Mouse (Mus musculus): Measurements from ENCODE around the gene Lamtor3. TPM values are rescaled to one million over a fixed set of nuclear protein-coding genes. Genes with fewer than 3 reads are reported as not detected.

Gene Lamtor3
- polyA plus RNA-seq, 1 experiment, result 25.2 TPM

DNA sequence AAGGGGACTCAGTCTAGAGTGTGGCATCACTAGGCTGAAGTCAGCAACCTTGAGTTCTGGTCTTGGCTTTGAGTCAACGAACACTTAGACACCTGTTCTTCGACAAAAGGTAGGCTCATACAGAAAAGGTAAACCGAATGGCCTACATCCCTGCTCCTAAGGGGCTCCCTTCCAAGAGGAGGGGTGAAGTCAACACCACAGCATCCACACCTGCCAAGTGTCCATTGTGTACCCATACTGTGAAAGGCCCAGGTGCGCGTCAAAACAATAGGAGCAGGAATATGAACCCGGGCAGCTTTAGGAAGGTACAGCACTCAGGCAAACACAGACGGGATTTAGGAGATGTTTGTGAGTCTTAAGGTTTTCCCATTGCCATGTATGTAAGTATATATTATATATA, 54.7 kb downstream of the Lamtor3 start:
- H3K4me1 ChIP-seq, result peaks cover 93% of the 10 kb centered on the region
- peak overlapping the region; percentile 91 for H3K4me3 ChIP-seq (replicated peaks)
- H3K27me3 ChIP-seq (replicated peaks), result no peaks in the 10 kb centered on the region
- no peak for TF ChIP-seq GATA1 (IDR thresholded peaks at IDR 0.05; ENCODE audit: borderline replicate concordance, low read length)
- TF ChIP-seq FLI1 (IDR thresholded peaks at IDR 0.05; ENCODE audit: low read length), result no peak
- H3K9me3 ChIP-seq, result no peaks in the 10 kb centered on the region
- H3K36me3 ChIP-seq (replicated peaks; ENCODE audit: low read length), result peaks cover 92% of the 10 kb centered on the region

- H3K27me3 ChIP-seq (replicated peaks), result no peaks in the 10 kb centered on the region
- H3K4me3 ChIP-seq (replicated peaks), result peak overlapping the region; percentile 91
- H3K36me3 ChIP-seq (replicated peaks; ENCODE audit: low read length), result peaks cover 96% of the 10 kb centered on the region
- peaks cover 83% of the 10 kb centered on the region for H3K4me1 ChIP-seq
- no peaks in the 10 kb centered on the region for H3K9me3 ChIP-seq
- TF ChIP-seq FLI1 (IDR thresholded peaks at IDR 0.05; ENCODE audit: low read length) (no peak), GATA1 (IDR thresholded peaks at IDR 0.05; ENCODE audit: borderline replicate concordance, low read length) (no peak)
These were observed 56.0 kb downstream of the Lamtor3 start for GRCm38 (mm10) chr3:137974306-137974705.

DNA sequence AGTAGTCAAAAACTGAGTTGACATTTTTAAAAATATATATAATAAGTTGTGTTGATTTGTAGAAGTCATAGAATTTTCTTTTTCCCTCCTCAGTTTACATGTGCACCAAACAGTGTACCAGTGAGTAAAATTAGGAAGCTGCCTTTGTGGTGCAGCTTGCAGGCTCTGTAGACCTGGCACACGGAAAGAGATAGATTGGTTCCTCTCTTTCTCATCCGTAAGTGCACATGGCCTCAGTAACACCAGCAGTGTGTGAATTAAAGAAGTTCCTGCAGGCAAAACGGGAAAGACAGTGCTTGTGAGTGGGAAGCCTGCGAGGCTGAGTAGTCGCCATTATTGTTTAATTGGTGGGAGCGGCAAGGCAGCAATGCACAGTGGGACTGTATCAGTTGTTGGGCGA, 57.1 kb downstream of the Lamtor3 start:
- Histone ChIP-seq H3K27me3 (replicated peaks) (no peaks in the 10 kb centered on the region), H3K4me3 (replicated peaks) (peak overlapping the region; percentile 91), H3K9me3 (no peaks in the 10 kb centered on the region), H3K4me1 (peaks cover 73% of the 10 kb centered on the region), H3K36me3 (replicated peaks; ENCODE audit: low read length) (peaks cover 98% of the 10 kb centered on the region)
- no peak for TF ChIP-seq FLI1 (IDR thresholded peaks at IDR 0.05; ENCODE audit: low read length)
- TF ChIP-seq GATA1 (IDR thresholded peaks at IDR 0.05; ENCODE audit: borderline replicate concordance, low read length), result no peak

DNA sequence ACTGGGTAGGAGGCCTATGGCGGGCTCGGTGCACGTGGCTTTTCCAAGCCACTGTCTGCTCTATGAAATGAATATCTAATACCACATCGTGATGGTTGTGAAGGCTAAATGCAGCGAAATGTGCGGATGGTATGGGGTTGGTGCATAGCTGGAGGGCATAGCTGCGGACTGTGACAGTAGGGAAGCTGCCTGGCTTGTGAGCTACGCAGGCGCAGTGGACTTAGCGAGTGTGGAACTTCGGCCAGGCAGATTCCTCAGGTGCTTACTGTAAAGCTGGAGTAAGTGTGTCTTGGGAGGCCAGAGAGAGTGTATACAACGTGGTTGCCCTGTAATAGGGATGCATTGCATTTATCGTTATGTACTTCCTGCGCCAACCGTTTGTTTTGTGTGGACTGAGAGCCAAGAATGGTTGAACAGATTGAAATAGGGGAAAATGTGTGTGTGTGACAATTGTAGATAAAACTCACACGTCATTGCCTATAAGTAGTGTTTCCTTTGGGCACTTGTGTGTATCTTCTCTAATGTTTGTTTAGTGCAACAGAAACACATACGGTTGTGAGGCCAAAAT, 57.6 kb downstream of the Lamtor3 start:
- Histone ChIP-seq H3K36me3 (replicated peaks; ENCODE audit: low read length) (peaks cover 95% of the 10 kb centered on the region), H3K9me3 (no peaks in the 10 kb centered on the region), H3K4me3 (replicated peaks) (peak overlapping the region; percentile 91), H3K4me1 (peaks cover 68% of the 10 kb centered on the region), H3K27me3 (replicated peaks) (no peaks in the 10 kb centered on the region)
- TF ChIP-seq FLI1 (IDR thresholded peaks at IDR 0.05; ENCODE audit: low read length) (no peak), GATA1 (IDR thresholded peaks at IDR 0.05; ENCODE audit: borderline replicate concordance, low read length) (no peak)

- H3K4me3 ChIP-seq (replicated peaks), result peak overlapping the region; percentile 94
- H3K27me3 ChIP-seq (replicated peaks), result no peaks in the 10 kb centered on the region
- H3K36me3 ChIP-seq (replicated peaks; ENCODE audit: low read length), result peaks cover 84% of the 10 kb centered on the region
- TF ChIP-seq FLI1 (IDR thresholded peaks at IDR 0.05; ENCODE audit: low read length), result no peak
- TF ChIP-seq GATA1 (IDR thresholded peaks at IDR 0.05; ENCODE audit: borderline replicate concordance, low read length), result no peak
- H3K9me3 ChIP-seq, result no peaks in the 10 kb centered on the region
- peaks cover 66% of the 10 kb centered on the region for H3K4me1 ChIP-seq
These were observed 58.8 kb downstream of the Lamtor3 start for GRCm38 (mm10) chr3:137976943-137977628.

- Histone ChIP-seq H3K9me3 (no peaks in the 10 kb centered on the region), H3K4me1 (peaks cover 66% of the 10 kb centered on the region), H3K4me3 (replicated peaks) (peak overlapping the region; percentile 94), H3K36me3 (replicated peaks; ENCODE audit: low read length) (peaks cover 78% of the 10 kb centered on the region), H3K27me3 (replicated peaks) (no peaks in the 10 kb centered on the region)
- no peak for TF ChIP-seq FLI1 (IDR thresholded peaks at IDR 0.05; ENCODE audit: low read length)
- TF ChIP-seq GATA1 (IDR thresholded peaks at IDR 0.05; ENCODE audit: borderline replicate concordance, low read length), result no peak
These were observed 59.3 kb downstream of the Lamtor3 start for GRCm38 (mm10) chr3:137977629-137978041.

DNA sequence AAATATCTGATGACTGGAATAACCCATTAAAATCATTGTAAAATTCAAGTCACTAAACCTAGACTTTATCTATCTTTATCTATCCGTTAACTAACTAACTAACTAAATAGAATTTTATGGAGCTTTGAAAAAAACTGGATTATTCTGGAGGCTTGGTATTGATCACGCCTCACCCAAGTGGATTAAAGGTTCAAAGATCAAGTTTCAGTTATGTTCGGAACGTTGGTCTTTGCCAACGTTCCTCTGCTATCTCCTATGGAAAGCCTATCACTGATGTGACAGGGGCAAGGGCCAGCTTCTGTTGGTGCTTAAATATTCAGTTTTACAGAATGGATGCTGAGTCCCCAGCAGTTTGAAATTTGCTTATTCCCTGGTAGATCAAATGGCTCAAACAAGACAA, 59.9 kb downstream of the Lamtor3 start:
- Histone ChIP-seq H3K4me3 (replicated peaks) (peak overlapping the region; percentile 94), H3K4me1 (peaks cover 66% of the 10 kb centered on the region), H3K9me3 (no peaks in the 10 kb centered on the region), H3K27me3 (replicated peaks) (no peaks in the 10 kb centered on the region), H3K36me3 (replicated peaks; ENCODE audit: low read length) (peaks cover 72% of the 10 kb centered on the region)
- TF ChIP-seq FLI1 (IDR thresholded peaks at IDR 0.05; ENCODE audit: low read length) (no peak), GATA1 (IDR thresholded peaks at IDR 0.05; ENCODE audit: borderline replicate concordance, low read length) (no peak)

Other genes with a start within 250 kb of the Lamtor3 start
- gene Gm21962, start 247.0 kb upstream of the Lamtor3 start, polyA plus RNA-seq (2012; ENCODE audit: insufficient read depth, low replicate concordance), result not detected in 2 replicates
- 1,556 and 2,515 TPM in 2 replicates for gene H2afz, start 54.0 kb upstream of the Lamtor3 start, polyA plus RNA-seq (2012; ENCODE audit: insufficient read depth, low replicate concordance)
- 0.76 and 2.5 TPM in 2 replicates for gene Dnajb14, start 50.8 kb upstream of the Lamtor3 start, polyA plus RNA-seq (2012; ENCODE audit: insufficient read depth, low replicate concordance)
- 8.0 and 32.0 TPM in 2 replicates for gene Dapp1, start 63.0 kb downstream of the Lamtor3 start, polyA plus RNA-seq (2012; ENCODE audit: insufficient read depth, low replicate concordance)
- 0.03 TPM in 1 of 2 replicates, not detected in the other for gene 1110002E22Rik, start 146.5 kb downstream of the Lamtor3 start, polyA plus RNA-seq (2012; ENCODE audit: insufficient read depth, low replicate concordance)
- not detected in 2 replicates for gene Gm5105, start 148.9 kb downstream of the Lamtor3 start, polyA plus RNA-seq (2012; ENCODE audit: insufficient read depth, low replicate concordance)
- 0.78 and 3.1 TPM in 2 replicates for gene Trmt10a, start 224.9 kb downstream of the Lamtor3 start, polyA plus RNA-seq (2012; ENCODE audit: insufficient read depth, low replicate concordance)
- gene Mttp, start 226.5 kb downstream of the Lamtor3 start, polyA plus RNA-seq (2012; ENCODE audit: insufficient read depth, low replicate concordance), result 0.41 TPM in 1 of 2 replicates, not detected in the other